Mouse (Mus musculus) stomach, embryonic 16.5 days (tissue): Measurements from ENCODE around the gene Stxbp1. TPM values are rescaled to one million over a fixed set of nuclear protein-coding genes. Genes with fewer than 3 reads are reported as not detected.

Experiments used
- ATAC-seq: fragments of 200-750 bp; cut with Nextera tagmentation; 2 replicates; pipeline ENCODE4 v1.8.0; 2017; ENCODE audit warnings: moderate number of reproducible peaks, moderate TSS enrichment; ENCODE audit not compliant: insufficient read depth, low FRiP score
- H3K27ac ChIP-seq: fragments of 300-500 bp; sonication (generic); 2 replicates; pipeline ENCODE4 v1.5.1; 2014; ENCODE audit warnings: low read length
- H3K27me3 ChIP-seq: fragments of 300-500 bp; sonication (generic); 2 replicates; pipeline ENCODE4 v1.6.1; 2014; ENCODE audit warnings: low read length, control low read depth, mixed read lengths; ENCODE audit not compliant: control insufficient read depth, insufficient read depth
- H3K36me3 ChIP-seq: fragments of 300-500 bp; sonication (generic); 2 replicates; pipeline ENCODE4 v1.6.1; 2014; ENCODE audit warnings: low read length; ENCODE audit not compliant: control insufficient read depth, insufficient read depth
- H3K4me1 ChIP-seq: fragments of 300-500 bp; sonication (generic); 2 replicates; pipeline ENCODE4 v1.6.1; 2014; ENCODE audit warnings: low read length, control low read depth, mixed read lengths; ENCODE audit not compliant: control insufficient read depth, insufficient read depth
- H3K4me2 ChIP-seq: fragments of 300-500 bp; sonication (generic); 2 replicates; pipeline ENCODE4 v1.6.1; 2014; ENCODE audit warnings: low read depth, low read length, mixed read lengths
- H3K4me3 ChIP-seq: fragments of 300-500 bp; sonication (generic); replicated peaks from 2 replicates; pipeline ENCODE4 v1.5.1; 2014; ENCODE audit warnings: mild to moderate bottlenecking, low read length
- H3K9ac ChIP-seq: fragments of 300-500 bp; sonication (generic); 2 replicates; pipeline ENCODE4 v1.6.1; 2014; ENCODE audit warnings: low read length
- H3K9me3 ChIP-seq: fragments of 300-500 bp; sonication (generic); replicated peaks from 2 replicates; pipeline ENCODE4 v1.6.1; 2016; ENCODE audit warnings: low read length, control low read depth; ENCODE audit not compliant: control insufficient read depth
- WGBS: fragments of 180-500 bp; shearing (Covaris S2); extraction: QIAGEN DNeasy Blood & Tissue Kit; methylation state at CpG from one replicate; pipeline ENCODE4 v1.1.7; 2014; 5-methylcytosine and 5-hydroxymethylcytosine counted together
- polyA plus RNA-seq: library from polyadenylated mRNA; unstranded; fragments of >200 nt; fragmentation: Nextera tagmentation; extraction: Ambion mirVana; gene quantifications from 2 replicates; pipeline ENCODE4 v1.2.1, GENCODE M21; 2015

Gene Stxbp1
- polyA plus RNA-seq, 1 experiment from 2014 or later, result 20.8 TPM

- peaks cover 70% of the 10 kb centered on the region for H3K4me1 ChIP-seq
- peak overlapping the region; percentile 49 for H3K9ac ChIP-seq
- H3K9me3 ChIP-seq, result no peaks in the 10 kb centered on the region
Observed at GRCm38 (mm10) chr2:32884745-32885144, 37.7 kb upstream of the Stxbp1 start.

GRCm38 (mm10) chr2:32882283-32883043 is 35.4 kb upstream of the Stxbp1 start:
- Histone ChIP-seq H3K4me1 (peaks cover 78% of the 10 kb centered on the region), H3K9me3 (no peaks in the 10 kb centered on the region), H3K27me3 (no peaks in the 10 kb centered on the region), H3K4me3 (peak overlapping the region; percentile 17), H3K4me2 (peak overlapping the region; percentile 43), H3K36me3 (no peaks in the 10 kb centered on the region; the same call in 1 of the 2 replicates), H3K9ac (peak overlapping the region; percentile 60), H3K27ac (peak overlapping the region; percentile 97)
- ATAC-seq, result peak; percentile 53; the same call in 1 of the 2 replicates
- WGBS, result 21% methylated on average over 13 of the region's 21 CpGs

More at GRCm38 (mm10) chr2:32884745-32885144, 37.7 kb upstream of the Stxbp1 start:
- H3K27ac ChIP-seq, result peak overlapping the region; percentile 97
- no peaks in the 10 kb centered on the region for H3K27me3 ChIP-seq
- no peaks in the 10 kb centered on the region; the same call in 1 of the 2 replicates for H3K36me3 ChIP-seq
- H3K4me2 ChIP-seq, result peak overlapping the region; percentile 22; the same call in 1 of the 2 replicates
- WGBS, result 24% methylated on average over 7 of the region's 7 CpGs
- H3K4me3 ChIP-seq, result no peak overlapping the region
- no peak for ATAC-seq

GRCm38 (mm10) chr2:32881723-32882122 is 34.7 kb upstream of the Stxbp1 start:
- peaks cover 79% of the 10 kb centered on the region for H3K4me1 ChIP-seq
- WGBS, result 22% methylated on average over 3 of the region's 3 CpGs
- H3K27me3 ChIP-seq, result no peaks in the 10 kb centered on the region
- peak overlapping the region; percentile 94 for H3K9ac ChIP-seq
- no peak overlapping the region for H3K4me3 ChIP-seq
- peak overlapping the region; percentile 90 for H3K4me2 ChIP-seq
- peak; percentile 22; the same call in 1 of the 2 replicates for ATAC-seq
- H3K9me3 ChIP-seq, result no peaks in the 10 kb centered on the region
- no peaks in the 10 kb centered on the region; the same call in 1 of the 2 replicates for H3K36me3 ChIP-seq
- H3K27ac ChIP-seq, result peak overlapping the region; percentile 97

- WGBS, result 37% methylated on average over 6 of the region's 6 CpGs
- Histone ChIP-seq H3K27me3 (no peaks in the 10 kb centered on the region), H3K9me3 (no peaks in the 10 kb centered on the region), H3K4me3 (no peak overlapping the region), H3K4me2 (peak overlapping the region; percentile 90), H3K4me1 (peaks cover 79% of the 10 kb centered on the region), H3K27ac (peak overlapping the region; percentile 97), H3K9ac (peak overlapping the region; percentile 94), H3K36me3 (no peaks in the 10 kb centered on the region; the same call in 1 of the 2 replicates)
- ATAC-seq, result no peak
Observed at GRCm38 (mm10) chr2:32881054-32881453, 34.0 kb upstream of the Stxbp1 start.

- no peaks in the 10 kb centered on the region for H3K27me3 ChIP-seq
- peak overlapping the region; percentile 97 for H3K27ac ChIP-seq
- peak overlapping the region; percentile 94 for H3K9ac ChIP-seq
- peak overlapping the region; percentile 90 for H3K4me2 ChIP-seq
- no peaks in the 10 kb centered on the region for H3K9me3 ChIP-seq
- peaks cover 80% of the 10 kb centered on the region for H3K4me1 ChIP-seq
- peak overlapping the region; percentile 81 for H3K4me3 ChIP-seq
- 73% methylated on average over 5 of the region's 5 CpGs for WGBS
- ATAC-seq, result no peak
- H3K36me3 ChIP-seq, result no peaks in the 10 kb centered on the region
Observed at GRCm38 (mm10) chr2:32879593-32879992, 32.5 kb upstream of the Stxbp1 start.

- ATAC-seq, result no peak
- peak overlapping the region; percentile 81 for H3K4me3 ChIP-seq
- peak overlapping the region; percentile 90 for H3K4me2 ChIP-seq
- H3K27me3 ChIP-seq, result no peaks in the 10 kb centered on the region
- WGBS, result 64% methylated on average over 3 of the region's 3 CpGs
- peak overlapping the region; percentile 97 for H3K27ac ChIP-seq
- H3K9ac ChIP-seq, result peak overlapping the region; percentile 94
- no peaks in the 10 kb centered on the region for H3K36me3 ChIP-seq
- peaks cover 81% of the 10 kb centered on the region for H3K4me1 ChIP-seq
- H3K9me3 ChIP-seq, result no peaks in the 10 kb centered on the region
Observed at GRCm38 (mm10) chr2:32878396-32878795, 31.4 kb upstream of the Stxbp1 start.

- Histone ChIP-seq H3K4me1 (peaks cover 78% of the 10 kb centered on the region), H3K36me3 (no peaks in the 10 kb centered on the region), H3K27ac (peak overlapping the region; percentile 97), H3K9me3 (no peaks in the 10 kb centered on the region), H3K4me2 (peak overlapping the region; percentile 90), H3K27me3 (no peaks in the 10 kb centered on the region), H3K9ac (peak overlapping the region; percentile 94), H3K4me3 (peak overlapping the region; percentile 81)
- no peak for ATAC-seq
- 45% methylated on average over 6 of the region's 6 CpGs for WGBS
Observed at GRCm38 (mm10) chr2:32877761-32878393, 30.8 kb upstream of the Stxbp1 start.

- H3K9ac ChIP-seq, result peak overlapping the region; percentile 94
- ATAC-seq, result no peak
- H3K4me2 ChIP-seq, result peak overlapping the region; percentile 90
- no peaks in the 10 kb centered on the region for H3K9me3 ChIP-seq
- H3K27me3 ChIP-seq, result no peaks in the 10 kb centered on the region
- peaks cover 72% of the 10 kb centered on the region for H3K4me1 ChIP-seq
- no peaks in the 10 kb centered on the region for H3K36me3 ChIP-seq
- H3K27ac ChIP-seq, result peak overlapping the region; percentile 97
- WGBS, result 19% methylated on average over 5 of the region's 5 CpGs
- peak overlapping the region; percentile 81 for H3K4me3 ChIP-seq
Observed at GRCm38 (mm10) chr2:32877303-32877702, 30.3 kb upstream of the Stxbp1 start.
